Mouse (Mus musculus): ENCODE measurements around the gene Hmcn2. TPM values are rescaled to one million over a fixed set of nuclear protein-coding genes. Genes with fewer than 3 reads are reported as not detected.

Hmcn2 gene
- total RNA-seq, 2 experiments from 2014 or later: 6.1 to 7.3 TPM

Other genes starting within 250 kb of the Hmcn2 start
- 10 to 100 TPM; 52.3 to 62.0 TPM for gene Fnbp1, start 172.4 kb upstream of the Hmcn2 start, total RNA-seq (2021)
- gene Gpr107, start 162.1 kb upstream of the Hmcn2 start, total RNA-seq (2021): 10 to 100 TPM; 26.2 to 27.4 TPM
- 10 to 100 TPM; 12.2 to 12.7 TPM for gene Ncs1, start 68.6 kb upstream of the Hmcn2 start, total RNA-seq (2021)
- 1 to 10 TPM; 5.2 to 7.6 TPM for gene Ass1, start 155.8 kb downstream of the Hmcn2 start, total RNA-seq (2021)

All from heart, adult 18-20 months (tissue).